Mouse (Mus musculus) limb, embryonic 11.5 days (tissue): ENCODE results near the gene Trir. TPM values are rescaled to one million over a fixed set of nuclear protein-coding genes. Genes with fewer than 3 reads are reported as not detected.

Source experiments
- ATAC-seq: fragments of 200-750 bp; cut with Nextera tagmentation; 2 replicates; pipeline ENCODE4 v1.8.0; 2017; ENCODE audit warnings: low read depth; ENCODE audit not compliant: insufficient number of reproducible peaks, low FRiP score, low TSS enrichment
- DNase-seq: peaks from one replicate; pipeline ENCODE4 v3.0.0-alpha.2; 2015; ENCODE audit warnings: low spot score
- H3K27ac ChIP-seq: fragments of 300-500 bp; sonication (generic); replicated peaks from 2 replicates; pipeline ENCODE4 v1.5.1; 2014; ENCODE audit warnings: low read depth, mild to moderate bottlenecking, low read length
- H3K27me3 ChIP-seq: fragments of 300-500 bp; sonication (generic); 2 replicates; pipeline ENCODE4 v1.6.1; 2014; ENCODE audit warnings: mild to moderate bottlenecking, low read length, mixed read lengths; ENCODE audit not compliant: control insufficient read depth, insufficient read depth
- H3K36me3 ChIP-seq: fragments of 300-500 bp; sonication (generic); 2 replicates; pipeline ENCODE4 v1.6.1; 2014; ENCODE audit warnings: mild to moderate bottlenecking, low read length, moderate library complexity, mixed read lengths; ENCODE audit not compliant: control insufficient read depth, insufficient read depth
- H3K4me1 ChIP-seq: fragments of 300-500 bp; sonication (generic); 2 replicates; pipeline ENCODE4 v1.6.1; 2014; ENCODE audit warnings: low read length, mixed read lengths; ENCODE audit not compliant: control insufficient read depth, insufficient read depth
- H3K4me2 ChIP-seq: fragments of 300-500 bp; sonication (generic); 2 replicates; pipeline ENCODE4 v1.6.1; 2014; ENCODE audit warnings: low read depth, mild to moderate bottlenecking, moderate library complexity; ENCODE audit not compliant: severe bottlenecking
- H3K4me3 ChIP-seq: fragments of 300-500 bp; sonication (generic); 2 replicates; pipeline ENCODE4 v1.5.1; 2014; ENCODE audit warnings: low read depth, low read length
- H3K9ac ChIP-seq: fragments of 300-500 bp; sonication (generic); 2 replicates; pipeline ENCODE4 v1.6.1; 2014; ENCODE audit warnings: mild to moderate bottlenecking, low read length
- H3K9me3 ChIP-seq: fragments of 300-500 bp; sonication (generic); 2 replicates; pipeline ENCODE4 v1.6.1; 2016; ENCODE audit warnings: low read length; ENCODE audit not compliant: control insufficient read depth
- WGBS: fragments of 180-500 bp; shearing (Covaris S2); extraction: QIAGEN DNeasy Blood & Tissue Kit; methylation state at CpG from one replicate; pipeline ENCODE4 v1.1.7; 2014; 5-methylcytosine and 5-hydroxymethylcytosine counted together
- polyA plus RNA-seq: library from polyadenylated mRNA; unstranded; fragments of >200 nt; fragmentation: Nextera tagmentation; extraction: Ambion mirVana; gene quantifications from 2 replicates; pipeline ENCODE4 v1.2.1, GENCODE M21; 2014

The Trir gene
- polyA plus RNA-seq, 1 experiment from 2014 or later, result 197 TPM

GRCm38 (mm10) chr8:85027516-85027855 is 863 bp downstream of the Trir start:
- no peaks in the 10 kb centered on the region for H3K27me3 ChIP-seq
- H3K4me2 ChIP-seq, result peak overlapping the region; percentile 58
- peaks cover 22% of the 10 kb centered on the region for H3K36me3 ChIP-seq
- DNase-seq, result no peak
- H3K4me1 ChIP-seq, result peaks cover 11% of the 10 kb centered on the region; the same call in 1 of the 2 replicates
- peak overlapping the region; percentile 99 for H3K9ac ChIP-seq
- ATAC-seq, result no peak
- H3K9me3 ChIP-seq, result no peaks in the 10 kb centered on the region
- peak overlapping the region; percentile 82; the same call in 1 of the 2 replicates for H3K27ac ChIP-seq
- WGBS, result 1% methylated on average over 13 of the region's 13 CpGs
- H3K4me3 ChIP-seq, result peak overlapping the region; percentile 99

- Histone ChIP-seq H3K4me3 (peak overlapping the region; percentile 99), H3K9me3 (no peaks in the 10 kb centered on the region), H3K27me3 (no peaks in the 10 kb centered on the region), H3K9ac (peak overlapping the region; percentile 34), H3K27ac (no peak overlapping the region), H3K36me3 (peaks cover 22% of the 10 kb centered on the region), H3K4me1 (peaks cover 11% of the 10 kb centered on the region; the same call in 1 of the 2 replicates), H3K4me2 (peak overlapping the region; percentile 58)
- ATAC-seq (no peak), DNase-seq (no peak)
- 42% methylated on average over 2 of the region's 2 CpGs for WGBS
Measured at GRCm38 (mm10) chr8:85027922-85028321, 1.3 kb downstream of the Trir start.

- no peak overlapping the region for H3K4me3 ChIP-seq
- peaks cover 9% of the 10 kb centered on the region; the same call in 1 of the 2 replicates for H3K4me1 ChIP-seq
- no peak overlapping the region for H3K27ac ChIP-seq
- ATAC-seq, result no peak
- H3K9ac ChIP-seq, result no peak overlapping the region
- WGBS, result 93% methylated on average over 14 of the region's 14 CpGs
- H3K27me3 ChIP-seq, result no peaks in the 10 kb centered on the region
- H3K36me3 ChIP-seq, result peaks cover 19% of the 10 kb centered on the region
- H3K4me2 ChIP-seq, result no peak overlapping the region; the same call in 1 of the 2 replicates
- no peak for DNase-seq
- no peaks in the 10 kb centered on the region for H3K9me3 ChIP-seq
Measured at GRCm38 (mm10) chr8:85029271-85029670, 2.6 kb downstream of the Trir start.

GRCm38 (mm10) chr8:85032622-85033311 is 6.1 kb downstream of the Trir start:
- Histone ChIP-seq H3K4me2 (no peak overlapping the region), H3K4me3 (no peak overlapping the region), H3K4me1 (peaks cover 14% of the 10 kb centered on the region; the same call in 1 of the 2 replicates), H3K27ac (no peak overlapping the region), H3K9me3 (no peaks in the 10 kb centered on the region), H3K36me3 (peaks cover 19% of the 10 kb centered on the region), H3K27me3 (no peaks in the 10 kb centered on the region), H3K9ac (no peak overlapping the region)
- 85% methylated on average over 4 of the region's 4 CpGs for WGBS
- DNase-seq (no peak), ATAC-seq (no peak)

- Histone ChIP-seq H3K36me3 (peaks cover 19% of the 10 kb centered on the region), H3K27ac (no peak overlapping the region), H3K4me2 (no peak overlapping the region), H3K9me3 (no peaks in the 10 kb centered on the region), H3K9ac (no peak overlapping the region), H3K27me3 (no peaks in the 10 kb centered on the region), H3K4me3 (no peak overlapping the region), H3K4me1 (peaks cover 8% of the 10 kb centered on the region; the same call in 1 of the 2 replicates)
- no peak for ATAC-seq
- no peak for DNase-seq
- WGBS, result 62% methylated on average over 1 of the region's 1 CpGs
Measured at GRCm38 (mm10) chr8:85033867-85034266, 7.2 kb downstream of the Trir start.

- Histone ChIP-seq H3K27me3 (no peaks in the 10 kb centered on the region), H3K4me1 (peaks cover 9% of the 10 kb centered on the region; the same call in 1 of the 2 replicates), H3K9me3 (no peaks in the 10 kb centered on the region), H3K36me3 (peaks cover 15% of the 10 kb centered on the region; the same call in 1 of the 2 replicates), H3K4me2 (peak overlapping the region; percentile 65), H3K27ac (no peak overlapping the region), H3K9ac (peak overlapping the region; percentile 40; the same call in 1 of the 2 replicates), H3K4me3 (peak overlapping the region; percentile 63)
- WGBS, result 5% methylated on average over 13 of the region's 13 CpGs
- ATAC-seq (no peak), DNase-seq (peak; percentile 86)
Measured at GRCm38 (mm10) chr8:85034764-85035163, 8.1 kb downstream of the Trir start.

- no peaks in the 10 kb centered on the region for H3K27me3 ChIP-seq
- WGBS, result 8% methylated on average over 12 of the region's 12 CpGs
- H3K9me3 ChIP-seq, result no peaks in the 10 kb centered on the region
- peak overlapping the region; percentile 63 for H3K4me3 ChIP-seq
- H3K4me1 ChIP-seq, result peaks cover 9% of the 10 kb centered on the region; the same call in 1 of the 2 replicates
- H3K4me2 ChIP-seq, result peak overlapping the region; percentile 65
- H3K36me3 ChIP-seq, result peaks cover 12% of the 10 kb centered on the region; the same call in 1 of the 2 replicates
- ATAC-seq, result no peak
- no peak for DNase-seq
- H3K27ac ChIP-seq, result no peak overlapping the region
- H3K9ac ChIP-seq, result peak overlapping the region; percentile 49
Measured at GRCm38 (mm10) chr8:85035165-85035727, 8.6 kb downstream of the Trir start.

GRCm38 (mm10) chr8:85035728-85036310 is 9.2 kb downstream of the Trir start:
- WGBS, result under 1% methylated on average over 15 of the region's 15 CpGs
- Histone ChIP-seq H3K9me3 (no peaks in the 10 kb centered on the region), H3K4me3 (peak overlapping the region; percentile 63), H3K36me3 (peaks cover 14% of the 10 kb centered on the region), H3K4me1 (peaks cover 9% of the 10 kb centered on the region; the same call in 1 of the 2 replicates), H3K4me2 (peak overlapping the region; percentile 65), H3K9ac (peak overlapping the region; percentile 49), H3K27me3 (no peaks in the 10 kb centered on the region), H3K27ac (peak overlapping the region; percentile 72)
- peak; percentile 58 for DNase-seq
- 0 out of 2 replicates have a peak, but pooled peaks have one; percentile 3 for ATAC-seq
